Mouse (Mus musculus): ENCODE measurements at regions not wholly inside any gene's neighbourhood (a gene's known extent, or its start where the extent isn't known, plus 50 kb on each side); places are given as distances from the start of the nearest gene placed in this dataset.

GRCm38 (mm10) chr10:51291412-51292207 lies 188.8 kb upstream of the Gm49339 start:
- DNase-seq (ENCODE audit: low spot score): no peak

- DNase-seq (ENCODE audit: low spot score): no peak
Measured at GRCm38 (mm10) chr10:51312814-51313213, 167.6 kb upstream of the Gm49339 start.

GRCm38 (mm10) chr10:51320207-51320606 lies 160.2 kb upstream of the Gm49339 start:
- DNase-seq (ENCODE audit: low spot score): no peak

- DNase-seq (ENCODE audit: low spot score): no peak
Measured at GRCm38 (mm10) chr10:51328772-51329171, 151.6 kb upstream of the Gm49339 start.

GRCm38 (mm10) chr10:51329386-51329785 lies 151.0 kb upstream of the Gm49339 start:
- DNase-seq (ENCODE audit: low spot score): no peak

Measured in layer of hippocampus, adult 11-12 months (tissue).